Mouse (Mus musculus) embryonic fibroblast, embryonic 13.5 days (primary cell): Measurements from ENCODE around the gene Ldlr.

ENCODE experiments used
- CTCF ChIP-seq: IDR thresholded peaks from 2 replicates; pipeline ENCODE4 v1.5.1; 2011; ENCODE audit warnings: mild to moderate bottlenecking, control low read depth, low read length, moderate library complexity, borderline replicate concordance; ENCODE audit not compliant: insufficient read depth
- POLR2A ChIP-seq: IDR thresholded peaks from 2 replicates; pipeline ENCODE4 v1.6.1; 2011; ENCODE audit warnings: low read depth, mild to moderate bottlenecking, control low read depth, low read length, moderate library complexity

GRCm38 (mm10) chr9:21791861-21792260 is 68.6 kb downstream of the Ldlr start:
- TF ChIP-seq POLR2A (no peak; the same call in 1 of the 2 replicates), CTCF (no peak)
